Mouse (Mus musculus): ENCODE measurements at regions not wholly inside any gene's neighbourhood (a gene's known extent, or its start where the extent isn't known, plus 50 kb on each side); places are given as distances from the start of the nearest gene placed in this dataset.

DNA sequence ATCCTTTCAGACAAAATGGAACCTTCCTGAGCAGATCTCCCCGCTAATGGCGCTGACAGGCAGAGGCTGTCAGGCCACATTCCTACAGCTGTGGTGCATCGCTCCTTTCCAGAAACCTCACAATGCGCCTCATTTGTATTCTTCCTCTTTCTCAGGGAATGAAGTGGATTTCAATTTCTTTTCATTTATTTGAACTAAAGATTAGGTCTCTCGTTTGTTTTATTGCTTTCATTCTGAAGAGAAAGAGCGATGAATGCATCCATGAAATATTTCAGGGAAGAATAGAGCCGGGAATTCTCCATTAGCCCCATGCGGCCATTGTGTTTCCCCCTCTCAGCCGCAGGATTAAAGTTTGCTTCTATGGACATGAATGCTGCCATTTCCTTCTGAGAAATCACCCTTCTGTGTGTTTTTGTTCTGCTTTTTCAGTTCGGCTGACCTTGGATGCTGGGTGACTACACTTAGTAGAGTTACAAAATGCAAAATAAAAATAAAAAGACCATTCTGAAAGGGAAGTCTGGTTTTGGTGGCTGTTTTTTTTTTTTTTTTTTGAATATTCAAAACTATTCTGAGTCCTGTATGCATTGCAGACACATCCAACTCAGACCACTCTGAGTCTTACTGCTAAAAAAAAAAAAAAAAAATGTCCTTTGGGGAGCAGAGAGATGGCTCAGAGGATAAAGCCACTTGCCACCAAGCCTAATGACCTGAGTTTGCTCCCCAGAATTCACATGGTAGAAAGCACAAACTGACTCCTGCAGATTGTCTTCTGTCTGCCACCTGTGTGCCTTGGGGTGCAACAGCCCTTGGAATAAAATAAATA lies 213.7 kb downstream of the Irs2 start:
- H3K9me3 ChIP-seq = no peaks in the 10 kb centered on the region
- H3K4me1 ChIP-seq = peaks cover 36% of the 10 kb centered on the region
- WGBS = 27% methylated on average over 10 of the region's 10 CpGs
- H3K36me3 ChIP-seq (replicated peaks) = no peaks in the 10 kb centered on the region
- H3K4me3 ChIP-seq = no peak overlapping the region
- peak overlapping the region; percentile 77 for H3K27ac ChIP-seq
- peak; percentile 66 for DNase-seq (ENCODE audit: extremely low spot score, low spot score)
- peaks cover 30% of the 10 kb centered on the region for H3K27me3 ChIP-seq (ENCODE audit: poor library complexity, severe bottlenecking)

DNA sequence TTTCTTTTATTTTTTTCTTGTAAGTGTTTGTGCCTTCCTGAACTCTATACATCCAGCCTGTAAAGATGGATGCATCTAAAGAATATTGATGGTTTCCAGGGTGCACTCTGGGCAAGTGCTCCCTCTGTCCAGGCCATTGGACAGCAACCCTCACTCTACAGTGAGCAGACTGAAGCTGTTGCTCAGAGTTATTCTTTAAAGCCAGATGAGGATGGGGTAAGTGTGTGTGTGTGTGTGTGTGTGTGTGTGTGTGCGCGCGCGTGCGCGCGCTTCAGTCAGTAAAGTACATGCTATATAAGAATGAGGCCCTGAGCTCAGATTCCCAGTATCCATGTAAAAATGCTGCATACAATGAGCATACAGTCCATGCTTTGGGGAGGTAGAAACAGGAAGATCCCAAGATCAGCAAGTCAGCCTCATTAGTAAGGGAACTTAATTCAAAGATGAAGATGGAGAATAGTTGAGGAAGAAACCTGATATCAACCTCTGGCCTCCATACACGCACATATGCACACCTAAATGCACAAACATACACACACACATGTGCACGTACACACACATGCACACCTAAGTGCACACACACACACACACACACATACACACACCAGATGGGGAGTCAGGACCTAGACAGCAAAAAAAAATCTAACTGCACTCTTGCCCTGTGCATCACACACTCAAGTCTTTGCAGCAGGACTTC lies 214.4 kb downstream of the Irs2 start:
- Histone ChIP-seq H3K36me3 (replicated peaks) (no peaks in the 10 kb centered on the region), H3K27me3 (ENCODE audit: poor library complexity, severe bottlenecking) (peaks cover 30% of the 10 kb centered on the region), H3K4me1 (peaks cover 36% of the 10 kb centered on the region), H3K4me3 (no peak overlapping the region), H3K27ac (peak overlapping the region; percentile 77), H3K9me3 (no peaks in the 10 kb centered on the region)
- 94% methylated on average over 9 of the region's 9 CpGs for WGBS
- no peak for DNase-seq (ENCODE audit: extremely low spot score, low spot score)

DNA sequence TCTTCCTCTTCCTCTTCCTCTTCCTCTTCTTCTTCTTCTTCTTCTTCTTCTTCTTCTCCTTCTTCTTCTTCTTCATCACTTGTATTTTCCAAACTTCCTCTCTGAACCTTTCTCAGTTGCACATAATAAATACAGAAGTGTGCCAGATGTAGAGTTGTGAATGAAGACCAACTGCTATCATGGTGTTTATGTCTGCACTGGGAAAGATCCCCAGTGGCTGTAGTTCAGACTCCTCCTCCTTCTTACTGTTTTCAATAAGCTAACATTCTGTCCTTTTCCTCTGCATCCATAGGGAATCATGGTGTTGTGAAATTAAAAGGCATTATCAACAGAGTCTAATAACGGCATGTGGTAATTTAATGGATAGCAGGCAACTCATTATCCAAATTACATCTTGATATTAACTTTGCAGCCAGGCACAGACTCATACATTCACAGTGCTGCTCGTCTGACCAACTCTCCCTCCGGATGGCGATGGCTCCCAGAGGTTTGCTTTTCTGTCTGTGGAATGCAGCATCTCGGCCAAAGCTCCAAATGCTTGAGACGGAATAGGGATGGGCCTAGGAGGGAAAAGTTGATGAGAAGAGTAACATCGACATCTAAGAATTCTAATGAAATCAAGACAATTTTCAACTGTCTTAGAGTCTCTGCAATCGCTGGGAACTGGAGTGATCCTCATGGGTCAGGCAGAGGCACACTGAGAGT lies 219.6 kb downstream of the Irs2 start:
- no peaks in the 10 kb centered on the region for H3K9me3 ChIP-seq
- 89% methylated on average over 8 of the region's 8 CpGs for WGBS

DNA sequence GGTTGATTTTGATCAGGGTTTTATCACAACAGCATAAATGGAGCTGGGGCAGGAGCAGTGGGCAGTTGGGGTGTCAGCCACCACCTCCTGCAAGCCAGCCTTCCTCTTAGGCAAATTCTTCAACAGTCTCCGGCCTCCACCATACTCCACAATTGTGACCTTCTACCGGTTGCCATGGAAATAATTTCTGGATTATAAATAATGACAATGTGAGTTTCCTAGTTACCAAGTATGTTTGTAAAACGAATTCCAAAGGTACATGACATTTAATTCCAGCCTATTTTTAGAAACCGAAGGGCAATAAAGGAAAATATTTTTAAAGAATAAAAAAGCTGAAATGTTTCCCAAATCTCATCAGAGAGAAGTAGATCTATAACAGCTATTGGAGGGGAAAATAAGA lies 222.5 kb downstream of the Irs2 start:
- 84% methylated on average over 4 of the region's 4 CpGs for WGBS
- H3K27me3 ChIP-seq (ENCODE audit: poor library complexity, severe bottlenecking) = 0 out of 2 replicates have a peak, but pooled peaks cover 5% of the 10 kb centered on the region
- peaks cover 17% of the 10 kb centered on the region for H3K4me1 ChIP-seq
- H3K9me3 ChIP-seq = no peaks in the 10 kb centered on the region
- H3K36me3 ChIP-seq (replicated peaks) = no peaks in the 10 kb centered on the region
- H3K27ac ChIP-seq = no peak overlapping the region
- no peak overlapping the region for H3K4me3 ChIP-seq
- DNase-seq (ENCODE audit: extremely low spot score, low spot score) = no peak

More for the DNA sequence above, 219.6 kb downstream of the Irs2 start:
- Histone ChIP-seq H3K27me3 (ENCODE audit: poor library complexity, severe bottlenecking) (0 out of 2 replicates have a peak, but pooled peaks cover 5% of the 10 kb centered on the region), H3K27ac (no peak overlapping the region), H3K36me3 (replicated peaks) (no peaks in the 10 kb centered on the region), H3K4me3 (no peak overlapping the region), H3K4me1 (peaks cover 32% of the 10 kb centered on the region)
- DNase-seq (ENCODE audit: extremely low spot score, low spot score) = no peak

DNA sequence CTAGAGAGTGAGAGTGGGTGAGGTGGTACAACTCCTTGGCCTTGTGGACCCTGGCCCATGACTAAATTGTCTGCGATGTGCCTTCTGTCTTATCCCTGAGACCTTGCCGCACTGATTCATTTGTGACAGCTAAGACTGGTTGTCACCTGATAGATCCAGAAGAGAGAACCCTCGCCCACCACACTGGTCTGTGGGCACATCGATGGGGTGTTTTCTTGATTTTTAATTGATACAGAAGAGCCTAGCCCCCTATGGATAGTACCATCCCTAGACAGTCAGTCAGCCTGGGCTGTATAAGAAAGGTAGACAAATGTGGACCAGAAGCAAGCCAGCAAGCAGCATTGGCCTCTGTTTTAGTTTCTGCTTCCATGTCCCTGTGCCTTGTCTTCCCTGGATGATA lies 222.9 kb downstream of the Irs2 start:
- H3K9me3 ChIP-seq = no peaks in the 10 kb centered on the region
- 0 out of 2 replicates have a peak overlapping the region, but pooled peaks have one; percentile 30 for H3K27ac ChIP-seq
- 0 out of 2 replicates have a peak, but pooled peaks cover 1% of the 10 kb centered on the region for H3K27me3 ChIP-seq (ENCODE audit: poor library complexity, severe bottlenecking)
- no peaks in the 10 kb centered on the region for H3K36me3 ChIP-seq (replicated peaks)
- H3K4me3 ChIP-seq = no peak overlapping the region
- 95% methylated on average over 4 of the region's 4 CpGs for WGBS
- no peak for DNase-seq (ENCODE audit: extremely low spot score, low spot score)
- peaks cover 17% of the 10 kb centered on the region for H3K4me1 ChIP-seq

DNA sequence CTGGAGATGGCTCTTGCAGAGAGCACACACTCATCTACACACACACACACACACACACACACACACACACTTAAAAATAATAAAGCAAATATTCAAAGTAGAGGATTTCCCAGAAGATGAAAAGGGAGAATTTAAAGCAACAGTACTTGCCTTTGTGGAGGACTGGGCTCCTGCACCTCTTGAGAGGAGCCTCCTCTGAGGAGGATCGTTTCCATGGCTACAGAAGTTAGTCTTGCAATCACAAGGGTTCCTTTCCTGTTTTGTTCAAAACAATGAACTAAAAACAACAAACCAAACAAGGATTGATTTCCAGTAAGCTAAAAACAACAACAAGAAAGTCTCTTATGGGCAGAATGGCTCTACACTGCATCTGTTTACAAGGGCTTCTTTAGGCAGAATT lies 223.8 kb downstream of the Irs2 start:
- DNase-seq (ENCODE audit: extremely low spot score, low spot score) = no peak
- no peaks in the 10 kb centered on the region for H3K9me3 ChIP-seq
- no peaks in the 10 kb centered on the region for H3K36me3 ChIP-seq (replicated peaks)
- 72% methylated on average over 1 of the region's 1 CpGs for WGBS
- no peaks in the 10 kb centered on the region for H3K27me3 ChIP-seq (ENCODE audit: poor library complexity, severe bottlenecking)
- no peak overlapping the region for H3K4me3 ChIP-seq
- peak overlapping the region; percentile 30; the same call in 1 of the 2 replicates for H3K27ac ChIP-seq
- H3K4me1 ChIP-seq = peaks cover 17% of the 10 kb centered on the region

DNA sequence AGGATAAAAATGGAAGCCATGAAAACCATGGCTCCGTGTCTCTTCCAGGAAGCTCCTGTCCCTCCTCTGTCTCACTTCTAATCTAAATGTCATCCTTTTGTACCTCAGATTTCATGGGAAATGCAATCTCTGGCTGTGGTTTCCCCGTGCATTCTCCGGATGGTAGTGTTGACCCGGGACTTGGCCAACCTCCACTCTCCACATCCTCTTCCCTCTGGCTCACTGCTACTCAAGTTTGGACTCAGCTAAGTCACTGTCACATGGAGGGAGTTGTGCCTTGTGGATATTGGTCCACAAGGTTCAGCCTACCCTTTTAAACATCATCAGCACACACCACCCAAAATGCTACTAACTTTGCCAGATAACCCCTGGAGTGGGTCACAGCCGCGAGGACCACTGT lies 226.4 kb downstream of the Irs2 start:
- Histone ChIP-seq H3K4me1 (peaks cover 17% of the 10 kb centered on the region), H3K9me3 (peaks cover 3% of the 10 kb centered on the region), H3K36me3 (replicated peaks) (no peaks in the 10 kb centered on the region), H3K27me3 (ENCODE audit: poor library complexity, severe bottlenecking) (no peaks in the 10 kb centered on the region), H3K27ac (no peak overlapping the region), H3K4me3 (no peak overlapping the region)
- DNase-seq (ENCODE audit: extremely low spot score, low spot score) = no peak
- 94% methylated on average over 6 of the region's 6 CpGs for WGBS

DNA sequence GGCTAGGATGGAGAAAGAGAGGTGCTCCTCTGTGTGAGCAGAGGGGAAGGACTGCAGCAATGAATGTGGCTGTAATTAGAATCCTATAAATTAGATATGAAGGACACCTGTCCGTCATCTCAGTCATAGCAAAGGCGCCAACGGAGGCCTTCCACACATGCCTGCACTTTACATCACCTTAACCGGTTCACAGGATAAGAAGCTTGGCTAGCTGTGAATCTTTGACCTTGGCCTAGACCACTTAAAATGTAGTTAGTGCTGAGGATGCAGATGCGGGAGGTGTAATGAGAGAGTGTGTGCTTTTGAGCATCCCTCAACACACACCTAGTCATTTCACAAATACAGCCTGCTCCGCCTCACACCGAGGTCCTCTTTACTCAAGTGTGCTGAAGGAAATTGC lies 228.6 kb downstream of the Irs2 start:
- H3K9me3 ChIP-seq = peaks cover 10% of the 10 kb centered on the region
- peaks cover 16% of the 10 kb centered on the region for H3K4me1 ChIP-seq
- no peak for DNase-seq (ENCODE audit: extremely low spot score, low spot score)
- no peak overlapping the region for H3K27ac ChIP-seq
- no peaks in the 10 kb centered on the region for H3K36me3 ChIP-seq (replicated peaks)
- H3K4me3 ChIP-seq = no peak overlapping the region
- H3K27me3 ChIP-seq (ENCODE audit: poor library complexity, severe bottlenecking) = no peaks in the 10 kb centered on the region
- WGBS = 92% methylated on average over 7 of the region's 7 CpGs

DNA sequence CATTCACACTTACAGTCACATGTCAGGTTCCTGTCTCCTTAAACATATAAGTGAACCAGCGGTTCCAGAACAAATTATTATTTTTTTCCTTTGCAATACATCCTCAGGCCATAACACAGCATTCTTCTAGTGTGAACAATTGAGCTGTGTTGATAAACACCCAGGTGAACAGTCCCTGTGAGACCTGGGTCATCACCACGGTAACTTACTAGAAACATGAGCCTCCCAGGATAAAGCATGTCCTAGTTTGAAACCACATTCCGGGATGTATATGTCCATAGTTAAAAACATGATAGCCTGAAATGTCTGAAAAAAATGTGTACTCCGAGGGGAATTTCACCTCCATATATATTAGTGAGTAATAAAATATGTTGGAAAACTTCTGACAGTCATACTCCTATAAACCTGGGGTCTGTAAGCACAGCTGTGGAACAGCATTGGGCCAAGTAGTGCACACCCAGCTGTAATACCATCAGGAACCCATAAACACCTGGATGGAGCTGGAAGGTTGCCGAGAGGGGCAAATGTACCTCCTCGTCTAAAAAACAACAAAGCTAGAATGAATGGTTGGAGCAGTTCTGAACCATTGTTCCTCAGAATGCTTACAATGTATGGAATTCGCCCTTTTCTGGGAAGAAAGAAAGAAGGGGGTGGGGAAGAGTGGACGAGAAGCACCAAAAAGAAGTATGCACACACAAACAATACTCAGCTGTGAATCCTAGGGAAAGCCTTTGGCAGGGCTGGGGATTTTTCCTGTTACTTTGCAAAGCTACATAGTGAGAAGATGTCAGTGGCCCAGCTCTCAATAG lies 232.9 kb downstream of the Irs2 start:
- DNase-seq (ENCODE audit: extremely low spot score, low spot score) = no peak
- H3K9me3 ChIP-seq = peaks cover 10% of the 10 kb centered on the region
- peaks cover 10% of the 10 kb centered on the region; the same call in 1 of the 2 replicates for H3K4me1 ChIP-seq
- 73% methylated on average over 8 of the region's 8 CpGs for WGBS
- H3K27me3 ChIP-seq (ENCODE audit: poor library complexity, severe bottlenecking) = no peaks in the 10 kb centered on the region
- H3K4me3 ChIP-seq = no peak overlapping the region
- H3K27ac ChIP-seq = no peak overlapping the region
- H3K36me3 ChIP-seq (replicated peaks) = no peaks in the 10 kb centered on the region

DNA sequence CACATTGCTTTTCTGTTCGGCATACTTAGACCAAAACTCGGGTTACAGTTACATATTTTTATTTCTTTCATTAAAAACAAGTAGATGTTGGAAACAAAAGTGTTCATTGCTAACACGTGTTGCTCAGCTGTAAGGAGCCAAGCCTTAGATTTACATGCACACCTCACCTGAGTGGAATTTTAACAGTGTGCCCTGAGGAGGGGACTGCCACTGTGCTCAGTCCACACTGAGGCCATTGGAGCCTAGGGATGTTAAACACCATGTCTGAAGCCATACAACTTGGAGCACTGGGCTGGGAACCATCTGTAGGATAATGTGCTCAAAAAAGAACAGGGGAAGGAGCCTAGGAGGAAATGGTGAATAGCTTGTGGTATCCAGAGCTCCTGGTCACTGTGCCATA lies 233.5 kb downstream of the Irs2 start:
- peaks cover 10% of the 10 kb centered on the region; the same call in 1 of the 2 replicates for H3K4me1 ChIP-seq
- no peaks in the 10 kb centered on the region for H3K27me3 ChIP-seq (ENCODE audit: poor library complexity, severe bottlenecking)
- WGBS = 87% methylated on average over 3 of the region's 3 CpGs
- no peaks in the 10 kb centered on the region for H3K36me3 ChIP-seq (replicated peaks)
- DNase-seq (ENCODE audit: extremely low spot score, low spot score) = no peak
- peaks cover 10% of the 10 kb centered on the region for H3K9me3 ChIP-seq
- no peak overlapping the region for H3K27ac ChIP-seq
- H3K4me3 ChIP-seq = no peak overlapping the region

DNA sequence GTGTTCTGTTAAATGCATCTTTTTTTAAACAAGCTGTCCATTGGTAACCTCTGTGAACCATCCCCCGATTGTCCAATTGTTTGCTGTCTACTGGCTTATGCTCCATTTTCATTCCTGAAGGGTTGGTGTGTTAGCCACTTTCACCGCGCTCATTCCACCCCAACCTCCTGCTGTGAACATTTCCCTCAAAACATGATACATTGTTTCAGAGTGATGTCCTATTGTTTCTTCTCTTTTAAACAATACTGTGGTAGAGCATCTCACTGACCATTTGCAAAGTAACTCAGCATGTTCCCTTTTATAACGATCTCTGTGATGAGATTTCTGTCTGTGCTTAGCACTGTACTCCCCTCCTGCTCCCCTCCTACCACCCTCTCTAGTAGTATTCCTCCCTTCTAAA lies 240.1 kb downstream of the Irs2 start:
- Histone ChIP-seq H3K9me3 (no peaks in the 10 kb centered on the region), H3K27me3 (ENCODE audit: poor library complexity, severe bottlenecking) (peaks cover 3% of the 10 kb centered on the region; the same call in 1 of the 2 replicates), H3K4me1 (peaks cover 11% of the 10 kb centered on the region), H3K27ac (0 out of 2 replicates have a peak overlapping the region, but pooled peaks have one; percentile 2), H3K36me3 (replicated peaks) (no peaks in the 10 kb centered on the region), H3K4me3 (no peak overlapping the region)
- no peak for DNase-seq (ENCODE audit: extremely low spot score, low spot score)
- 71% methylated on average over 4 of the region's 4 CpGs for WGBS

DNA sequence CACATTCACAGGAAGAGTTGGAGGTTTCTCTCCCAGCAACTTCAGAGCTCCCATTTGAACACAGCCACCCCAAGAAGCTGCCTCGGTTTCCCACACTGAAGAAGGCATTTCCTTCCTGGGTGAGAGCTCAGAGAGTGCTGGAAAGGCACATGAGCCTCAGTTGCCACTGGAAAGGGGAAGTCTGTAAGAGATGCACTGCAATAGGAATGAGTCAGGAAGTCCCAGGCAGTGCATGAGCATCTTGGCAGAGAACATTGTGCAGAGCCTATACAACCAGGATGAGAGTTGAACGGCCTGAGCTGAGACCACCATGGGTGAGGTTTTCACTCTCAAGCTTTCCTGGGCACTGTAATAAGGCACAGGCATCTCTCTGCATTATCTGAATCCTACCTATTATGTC lies 244.4 kb downstream of the Irs2 start:
- no peak overlapping the region for H3K4me3 ChIP-seq
- H3K4me1 ChIP-seq = peaks cover 53% of the 10 kb centered on the region
- 83% methylated on average over 2 of the region's 2 CpGs for WGBS
- H3K36me3 ChIP-seq (replicated peaks) = no peaks in the 10 kb centered on the region
- DNase-seq (ENCODE audit: extremely low spot score, low spot score) = no peak
- peak overlapping the region; percentile 49; the same call in 1 of the 2 replicates for H3K27ac ChIP-seq
- no peaks in the 10 kb centered on the region for H3K9me3 ChIP-seq
- peaks cover 7% of the 10 kb centered on the region; the same call in 1 of the 2 replicates for H3K27me3 ChIP-seq (ENCODE audit: poor library complexity, severe bottlenecking)
